Mouse (Mus musculus) megakaryocyte-erythroid progenitor cell, adult 5 weeks (primary cell): ENCODE results near the gene 2410137M14Rik. TPM values are rescaled to one million over a fixed set of nuclear protein-coding genes. Genes with fewer than 3 reads are reported as not detected.

Experiments
- polyA plus RNA-seq: library from polyadenylated mRNA; stranded (reverse); fragments of >175 nt; gene quantifications from 2 replicates; pipeline ENCODE4 v1.2.3, GENCODE M21; 2012

The 2410137M14Rik gene
- not detected in 2 replicates for polyA plus RNA-seq

GRCm38 (mm10) chr17:36981221-36981813 lies at the start of gene 2410137M14Rik:
Gene 2410137M14Rik, minus strand, starts transcription at chr17:36981237.

GRCm38 (mm10) chr17:37022628-37023576 lies 41.9 kb upstream of the 2410137M14Rik start, which contains the start of gene Mog:
Gene Mog, minus strand, starts transcription at chr17:37023398.

GRCm38 (mm10) chr17:37000863-37001262 lies 19.8 kb upstream of the 2410137M14Rik start, which contains the start of gene Zfp57:
Gene Zfp57, plus strand, starts transcription at chr17:37001163.

GRCm38 (mm10) chr17:36989437-36989836 lies 8.4 kb upstream of the 2410137M14Rik start, which contains the start of gene H2-M5:
Gene H2-M5, minus strand, starts transcription at chr17:36989537.

GRCm38 (mm10) chr17:36957999-36958743 lies 22.9 kb downstream of the 2410137M14Rik start, which contains the start of the genes Znrd1 and Znrd1as:
Gene Znrd1, minus strand, starts transcription at chr17:36958559.
Gene Znrd1as, plus strand, starts transcription at chr17:36958592.

GRCm38 (mm10) chr17:36950981-36951947 lies 29.8 kb downstream of the 2410137M14Rik start, which contains the start of gene Ppp1r11:
Gene Ppp1r11, minus strand, starts transcription at chr17:36951741.

GRCm38 (mm10) chr17:36942791-36943471 lies 38.1 kb downstream of the 2410137M14Rik start, which contains the start of gene Rnf39:
Gene Rnf39, plus strand, starts transcription at chr17:36942918.

Other genes starting within 250 kb of the 2410137M14Rik start
- not detected in 2 replicates for gene H2-M10.5, start 208.3 kb downstream of the 2410137M14Rik start, polyA plus RNA-seq
- gene H2-M10.6, start 169.1 kb downstream of the 2410137M14Rik start, polyA plus RNA-seq, result not detected in 2 replicates
- 19.3 and 20.1 TPM in 2 replicates for gene Trim26, start 144.1 kb downstream of the 2410137M14Rik start, polyA plus RNA-seq
- not detected in 2 replicates for gene Trim15, start 114.0 kb downstream of the 2410137M14Rik start, polyA plus RNA-seq
- gene Trim10, start 111.7 kb downstream of the 2410137M14Rik start, polyA plus RNA-seq, result 0.89 and 1.6 TPM in 2 replicates
- not detected in 2 replicates for gene Trim40, start 91.1 kb downstream of the 2410137M14Rik start, polyA plus RNA-seq
- gene Trim31, start 83.1 kb downstream of the 2410137M14Rik start, polyA plus RNA-seq, result not detected in 2 replicates
- 0.09 and 0.45 TPM in 2 replicates for gene Rnf39, start 38.3 kb downstream of the 2410137M14Rik start, polyA plus RNA-seq
- gene Ppp1r11, start 29.5 kb downstream of the 2410137M14Rik start, polyA plus RNA-seq, result 125 and 144 TPM in 2 replicates
- 2.9 and 3.1 TPM in 2 replicates for gene Znrd1, start 22.7 kb downstream of the 2410137M14Rik start, polyA plus RNA-seq
- 0.18 TPM in 1 of 2 replicates, not detected in the other for gene Znrd1as, start 22.6 kb downstream of the 2410137M14Rik start, polyA plus RNA-seq
- 0.12 TPM in 1 of 2 replicates, not detected in the other for gene H2-M5, start 8.3 kb upstream of the 2410137M14Rik start, polyA plus RNA-seq
- gene Zfp57, start 19.9 kb upstream of the 2410137M14Rik start, polyA plus RNA-seq, result 0.46 and 0.68 TPM in 2 replicates
- not detected in 2 replicates for gene Mog, start 42.2 kb upstream of the 2410137M14Rik start, polyA plus RNA-seq
- 35.7 and 37.7 TPM in 2 replicates for gene Gabbr1, start 64.7 kb upstream of the 2410137M14Rik start, polyA plus RNA-seq
- not detected in 2 replicates for gene Olfr90, start 107.3 kb upstream of the 2410137M14Rik start, polyA plus RNA-seq
- not detected in 2 replicates for gene Olfr91, start 117.0 kb upstream of the 2410137M14Rik start, polyA plus RNA-seq
- not detected in 2 replicates for gene Olfr92, start 138.9 kb upstream of the 2410137M14Rik start, polyA plus RNA-seq
- not detected in 2 replicates for gene Olfr93, start 180.3 kb upstream of the 2410137M14Rik start, polyA plus RNA-seq
- gene Ubd, start 212.7 kb upstream of the 2410137M14Rik start, polyA plus RNA-seq, result not detected in 2 replicates
- not detected in 2 replicates for gene Olfr94, start 219.8 kb upstream of the 2410137M14Rik start, polyA plus RNA-seq
- gene Olfr95, start 231.9 kb upstream of the 2410137M14Rik start, polyA plus RNA-seq, result 0.02 TPM in 1 of 2 replicates, not detected in the other
- gene Olfr96, start 238.9 kb upstream of the 2410137M14Rik start, polyA plus RNA-seq, result not detected in 2 replicates